Mouse (Mus musculus): ENCODE results near the gene Psg19. TPM values are rescaled to one million over a fixed set of nuclear protein-coding genes. Genes with fewer than 3 reads are reported as not detected.

The Psg19 gene
- not detected for polyA plus RNA-seq (2014; fragmentation: Illumina TruSeq; extraction: RNeasy Lipid Tissue Mini Kit (QIAGEN cat#74804))

GRCm38 (mm10) chr7:18798420-18798819, at the start of gene Psg19:
Gene Psg19, minus strand, starts transcription at chr7:18798520.

DNA sequence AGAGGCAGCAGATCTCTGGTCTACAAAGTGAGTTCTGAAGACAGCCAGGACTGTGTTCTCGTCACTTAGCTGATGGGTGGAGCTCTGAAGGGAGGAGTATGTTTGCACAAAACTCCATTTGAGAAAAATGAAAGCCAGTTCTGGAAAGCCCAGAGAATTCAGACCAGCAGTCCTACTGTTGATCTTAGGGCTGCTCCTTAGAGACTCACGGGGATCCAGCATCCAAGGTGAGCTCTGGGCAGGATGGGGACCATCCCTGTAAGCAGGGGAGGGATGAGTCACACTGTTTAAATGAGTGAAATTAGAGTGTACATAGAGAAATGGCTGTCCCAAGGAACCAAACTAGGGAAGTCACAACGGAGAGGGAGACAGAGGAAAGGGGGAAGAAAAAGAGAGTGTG, 41.5 kb upstream of the Psg19 start, which contains the start of gene Mill2:
Gene Mill2 (plus strand): TSS at position 102 of the 400 bp plus-strand sequence.

DNA sequence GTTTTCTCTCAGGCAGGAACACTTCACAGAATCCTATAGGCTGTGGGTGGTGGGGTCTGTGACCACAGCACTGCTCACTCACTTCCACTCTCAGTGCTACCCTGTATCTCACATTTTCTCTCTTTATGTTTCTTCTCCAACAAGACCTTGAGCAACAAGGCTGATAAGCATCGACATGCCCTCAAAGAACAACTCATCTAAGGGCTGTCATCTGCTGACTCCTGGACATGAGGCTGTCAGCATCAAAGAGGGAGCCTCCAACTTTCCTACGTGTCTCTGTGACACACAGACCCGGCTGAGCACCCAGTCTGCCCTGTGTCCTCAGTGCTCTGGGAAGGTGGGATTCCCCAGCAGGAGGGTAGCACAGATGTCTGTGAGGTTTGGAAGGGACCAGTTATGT, 23.2 kb upstream of the Psg19 start, which contains the start of gene Psg17:
Gene Psg17 (minus strand): TSS at position 101 of the 400 bp plus-strand sequence.

Other genes starting within 250 kb of the Psg19 start
- not detected for gene Psg27, start 231.2 kb downstream of the Psg19 start, polyA plus RNA-seq (2014; fragmentation: Illumina TruSeq; extraction: RNeasy Lipid Tissue Mini Kit (QIAGEN cat#74804))
- not detected for gene Psg23, start 182.0 kb downstream of the Psg19 start, polyA plus RNA-seq (2014; fragmentation: Illumina TruSeq; extraction: RNeasy Lipid Tissue Mini Kit (QIAGEN cat#74804))
- gene Psg21, start 141.8 kb downstream of the Psg19 start, polyA plus RNA-seq (2014; fragmentation: Illumina TruSeq; extraction: RNeasy Lipid Tissue Mini Kit (QIAGEN cat#74804)), result not detected
- not detected for gene Psg20, start 112.3 kb downstream of the Psg19 start, polyA plus RNA-seq (2014; fragmentation: Illumina TruSeq; extraction: RNeasy Lipid Tissue Mini Kit (QIAGEN cat#74804))
- gene Psg22, start 80.4 kb downstream of the Psg19 start, polyA plus RNA-seq (2014; fragmentation: Illumina TruSeq; extraction: RNeasy Lipid Tissue Mini Kit (QIAGEN cat#74804)), result not detected
- 0.43 TPM for gene Psg17, start 23.1 kb upstream of the Psg19 start, polyA plus RNA-seq (2014; fragmentation: Illumina TruSeq; extraction: RNeasy Lipid Tissue Mini Kit (QIAGEN cat#74804))
- 9.1 TPM for gene Mill2, start 41.4 kb upstream of the Psg19 start, polyA plus RNA-seq (2014; fragmentation: Illumina TruSeq; extraction: RNeasy Lipid Tissue Mini Kit (QIAGEN cat#74804))
- not detected for gene Pglyrp1, start 72.8 kb upstream of the Psg19 start, polyA plus RNA-seq (2014; fragmentation: Illumina TruSeq; extraction: RNeasy Lipid Tissue Mini Kit (QIAGEN cat#74804))
- gene Ccdc61, start 111.9 kb upstream of the Psg19 start, polyA plus RNA-seq (2014; fragmentation: Illumina TruSeq; extraction: RNeasy Lipid Tissue Mini Kit (QIAGEN cat#74804)), result 2.3 TPM
- 0.34 TPM for gene Nova2, start 127.4 kb upstream of the Psg19 start, polyA plus RNA-seq (2014; fragmentation: Illumina TruSeq; extraction: RNeasy Lipid Tissue Mini Kit (QIAGEN cat#74804))
- 0.48 TPM for gene Nanos2, start 188.9 kb upstream of the Psg19 start, polyA plus RNA-seq (2014; fragmentation: Illumina TruSeq; extraction: RNeasy Lipid Tissue Mini Kit (QIAGEN cat#74804))
- gene Mypop, start 192.7 kb upstream of the Psg19 start, polyA plus RNA-seq (2014; fragmentation: Illumina TruSeq; extraction: RNeasy Lipid Tissue Mini Kit (QIAGEN cat#74804)), result 0.46 TPM
- gene Irf2bp1, start 205.5 kb upstream of the Psg19 start, polyA plus RNA-seq (2014; fragmentation: Illumina TruSeq; extraction: RNeasy Lipid Tissue Mini Kit (QIAGEN cat#74804)), result 1.9 TPM
- gene Foxa3, start 225.0 kb upstream of the Psg19 start, polyA plus RNA-seq (2014; fragmentation: Illumina TruSeq; extraction: RNeasy Lipid Tissue Mini Kit (QIAGEN cat#74804)), result 1.7 TPM
- gene Sympk, start 225.9 kb upstream of the Psg19 start, polyA plus RNA-seq (2014; fragmentation: Illumina TruSeq; extraction: RNeasy Lipid Tissue Mini Kit (QIAGEN cat#74804)), result 5.5 TPM